Mouse (Mus musculus) lung, postnatal 0 days (tissue): ENCODE results near the gene C2cd2.

Experiments
- CTCF ChIP-seq: IDR thresholded peaks from 2 replicates; pipeline ENCODE4 v1.5.1; 2016; ENCODE audit warnings: antibody characterized with exemption, mild to moderate bottlenecking
- EP300 ChIP-seq: IDR thresholded peaks from 2 replicates; pipeline ENCODE4 v1.6.1; 2016; ENCODE audit warnings: antibody characterized with exemption, mild to moderate bottlenecking, control low read depth

GRCm38 (mm10) chr16:97912873-97913272 lies 49.5 kb downstream of the C2cd2 start:
- TF ChIP-seq CTCF (no peak), EP300 (no peak)
